Mouse (Mus musculus) right cerebral cortex, postnatal 4 days (tissue): ENCODE measurements around the gene Use1.

Source experiments
- DNase-seq: peaks from one replicate; pipeline ENCODE4 v3.0.0-alpha.2; 2022

Gene Use1

DNA sequence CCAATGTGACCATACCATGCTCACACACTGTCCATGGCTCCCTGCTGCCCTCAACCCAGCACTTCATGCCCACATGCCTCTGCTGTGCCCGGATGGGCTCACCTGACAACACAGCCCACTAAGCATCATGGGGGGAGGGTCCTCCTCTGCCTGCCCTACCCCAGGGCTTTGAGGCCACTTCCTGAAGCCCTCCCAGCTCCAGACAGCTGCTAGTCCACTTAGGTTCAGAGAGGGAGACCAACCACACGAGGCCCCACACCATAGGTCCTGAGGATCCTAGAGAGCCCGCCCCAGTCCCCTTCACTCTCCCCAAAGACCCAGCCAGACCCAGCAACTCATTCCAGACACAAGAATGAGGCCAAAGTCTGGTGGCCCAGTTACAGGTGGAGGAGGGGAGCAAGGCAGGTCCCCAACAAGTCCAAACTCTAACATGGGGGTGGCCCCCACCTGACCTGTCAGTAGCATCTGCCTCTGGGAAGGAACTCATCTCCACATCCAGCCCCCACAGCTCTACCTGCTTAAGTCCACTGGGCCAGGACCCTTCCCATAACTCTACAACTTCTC, 12.9 kb downstream of the Use1 start:
- DNase-seq, result no peak

DNA sequence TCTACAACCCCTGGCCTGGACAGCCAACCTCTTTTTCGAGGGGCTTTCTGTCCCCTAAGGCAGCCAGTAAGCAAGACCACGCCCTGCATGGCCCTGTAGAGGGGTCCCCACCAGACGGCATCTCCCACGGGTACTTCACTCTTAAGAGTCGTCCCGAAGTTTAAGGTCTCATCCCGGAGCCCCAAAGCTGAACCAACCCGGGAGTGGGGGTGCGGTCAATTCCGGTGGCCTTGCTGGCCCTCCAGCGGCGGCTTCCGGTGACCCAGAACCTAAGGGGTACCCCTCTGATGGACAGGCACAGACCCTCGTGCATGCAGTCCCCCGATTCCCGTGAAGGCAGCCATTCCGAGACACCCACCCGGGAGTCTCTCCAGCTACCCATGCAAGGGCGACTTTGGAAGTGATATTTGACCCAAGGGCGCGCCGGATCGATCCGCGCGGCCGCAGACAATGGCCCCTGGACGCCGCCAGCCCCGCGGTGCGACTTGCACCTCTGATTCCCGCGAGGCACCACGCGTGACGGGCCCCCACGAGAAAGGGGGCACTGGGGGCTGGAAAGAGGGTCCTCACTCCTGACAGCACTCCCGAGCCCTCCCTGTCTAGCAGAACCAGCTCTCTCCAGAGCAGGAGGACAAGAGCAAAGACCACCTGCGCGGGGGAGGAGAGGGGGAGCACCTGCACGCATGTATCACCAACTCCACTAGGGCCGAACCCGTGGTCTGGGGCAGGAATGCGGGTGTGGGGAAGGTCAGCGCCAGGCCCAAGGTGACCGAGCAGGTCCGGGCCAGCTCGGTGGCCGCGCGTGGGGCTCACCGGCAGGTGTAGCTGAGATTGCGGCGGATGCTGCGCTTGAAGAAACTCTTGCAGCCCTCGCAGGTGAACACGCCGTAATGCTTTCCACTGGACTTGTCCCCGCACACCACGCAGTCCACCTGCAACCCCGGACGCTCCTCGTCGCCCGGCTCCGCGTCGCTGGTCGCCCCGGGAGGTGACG, 13.8 kb downstream of the Use1 start:
- no peak for DNase-seq

DNA sequence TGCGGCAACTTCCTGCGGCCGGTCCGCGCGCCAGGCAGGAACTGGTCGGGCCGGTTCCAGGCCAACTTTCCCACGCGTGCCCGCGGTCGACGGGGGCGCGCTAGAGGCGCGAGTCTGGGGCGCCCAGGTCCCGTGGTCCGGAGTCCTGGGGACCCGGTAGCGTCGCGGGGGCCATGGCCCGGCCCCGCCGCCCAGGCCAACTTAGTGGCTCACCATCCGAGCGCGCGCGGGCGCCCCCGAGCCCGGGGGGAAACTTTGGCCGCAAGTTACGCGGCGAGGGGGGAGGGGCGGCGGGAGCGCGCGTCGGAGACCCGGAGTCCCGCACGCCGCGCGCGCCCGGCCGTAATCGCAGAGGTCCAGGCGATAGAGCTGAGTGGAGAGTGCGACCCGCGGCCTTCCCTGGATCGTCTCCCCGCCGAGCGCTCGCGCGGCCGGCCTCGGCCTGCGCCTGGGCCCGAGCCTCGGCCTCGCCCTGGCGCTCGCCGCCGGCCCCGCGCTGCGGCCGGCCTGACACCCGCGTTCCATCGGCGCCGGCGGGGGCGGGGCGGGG, 14.8 kb downstream of the Use1 start, which contains the start of gene Nr2f6:
Nr2f6 (minus strand) TSS at position 540 of the 550 bp plus-strand sequence.
- peak; percentile 73 for DNase-seq

DNA sequence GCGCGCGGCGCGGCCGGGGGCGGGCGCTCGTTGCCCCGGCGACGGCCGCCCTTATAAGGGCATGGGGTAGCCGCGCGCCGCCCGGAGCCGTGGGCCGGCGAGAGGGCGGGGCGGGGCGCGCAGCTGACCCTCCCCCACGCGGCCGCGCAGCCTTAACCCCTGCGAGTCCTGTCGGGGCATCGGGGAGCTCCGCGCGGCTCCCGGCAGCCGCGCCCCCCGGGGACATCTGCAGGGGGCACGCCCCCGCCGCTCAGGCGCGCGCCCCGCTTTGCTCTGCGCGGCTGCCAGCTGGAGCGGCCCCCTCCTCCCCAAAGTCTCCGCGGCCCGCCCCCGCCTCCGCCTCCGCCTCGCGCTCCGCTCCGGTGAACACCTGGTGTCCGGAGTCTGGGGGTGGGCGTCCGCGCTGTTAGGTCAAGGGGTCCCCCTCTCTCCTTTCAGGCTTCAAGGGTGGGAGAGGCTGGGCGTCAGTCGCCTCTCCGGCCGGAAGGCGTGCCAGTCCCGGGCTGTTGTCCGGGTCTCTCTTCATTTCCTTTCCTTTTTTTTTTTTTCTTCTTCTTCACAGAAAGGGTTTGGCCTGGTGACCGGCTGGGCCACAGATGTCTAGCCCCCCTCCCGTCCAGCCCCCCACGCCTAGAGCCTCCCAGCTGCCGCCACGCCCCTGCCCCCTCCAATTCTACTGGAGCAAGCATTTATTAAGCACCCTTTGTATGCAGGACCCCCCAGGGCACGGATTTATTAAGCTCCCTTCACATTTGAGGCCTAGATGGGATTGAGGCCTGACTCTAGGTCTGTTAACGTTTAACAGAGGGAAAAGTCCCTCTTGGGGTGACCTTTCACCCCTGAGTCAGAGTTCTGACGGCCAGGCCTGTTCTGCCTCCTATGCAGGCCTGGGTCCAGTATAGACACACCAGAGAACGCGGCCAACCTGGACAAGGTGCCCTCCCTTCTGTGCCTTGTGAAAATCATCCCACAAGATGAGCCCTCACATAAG, 15.6 kb downstream of the Use1 start:
- peak; percentile 73 for DNase-seq

DNA sequence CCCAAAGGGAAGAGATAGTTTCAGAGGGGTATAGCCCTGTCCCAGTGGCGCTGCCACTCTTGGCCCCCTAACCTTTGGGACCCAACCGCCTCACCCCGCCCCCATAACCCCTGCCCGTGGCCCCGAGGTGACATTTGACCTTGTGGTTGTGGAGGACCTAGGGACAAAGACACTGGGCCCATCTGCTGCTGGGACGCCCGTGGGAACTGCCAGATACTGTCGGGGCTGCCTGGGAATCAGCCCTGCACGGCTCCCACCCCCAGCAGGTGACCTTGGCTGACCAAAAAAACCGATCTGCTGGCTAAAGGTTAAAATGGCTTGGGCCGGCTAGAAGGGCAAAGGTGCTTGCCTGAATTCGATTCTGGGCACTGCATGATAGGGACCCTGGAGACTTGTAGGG, 16.7 kb downstream of the Use1 start:
- no peak for DNase-seq

DNA sequence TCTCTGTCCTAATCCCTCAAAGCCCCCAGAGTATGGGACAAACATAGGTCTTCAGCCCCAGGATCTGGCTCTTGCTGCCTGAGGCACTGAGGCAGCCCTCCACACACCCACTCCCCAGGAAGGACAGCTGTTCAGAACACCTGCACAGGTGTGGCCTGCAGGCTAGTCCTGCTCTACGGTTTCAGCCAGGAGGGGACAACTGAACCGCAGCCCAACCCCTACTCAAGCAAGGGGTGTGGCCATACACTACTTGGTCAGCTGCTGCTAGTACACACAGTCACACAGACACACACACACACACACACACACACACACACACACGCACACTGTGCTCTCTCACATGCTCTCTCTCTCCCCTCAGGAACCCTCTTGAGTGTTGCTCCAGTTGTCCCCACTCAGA, 17.2 kb downstream of the Use1 start:
- DNase-seq, result no peak

DNA sequence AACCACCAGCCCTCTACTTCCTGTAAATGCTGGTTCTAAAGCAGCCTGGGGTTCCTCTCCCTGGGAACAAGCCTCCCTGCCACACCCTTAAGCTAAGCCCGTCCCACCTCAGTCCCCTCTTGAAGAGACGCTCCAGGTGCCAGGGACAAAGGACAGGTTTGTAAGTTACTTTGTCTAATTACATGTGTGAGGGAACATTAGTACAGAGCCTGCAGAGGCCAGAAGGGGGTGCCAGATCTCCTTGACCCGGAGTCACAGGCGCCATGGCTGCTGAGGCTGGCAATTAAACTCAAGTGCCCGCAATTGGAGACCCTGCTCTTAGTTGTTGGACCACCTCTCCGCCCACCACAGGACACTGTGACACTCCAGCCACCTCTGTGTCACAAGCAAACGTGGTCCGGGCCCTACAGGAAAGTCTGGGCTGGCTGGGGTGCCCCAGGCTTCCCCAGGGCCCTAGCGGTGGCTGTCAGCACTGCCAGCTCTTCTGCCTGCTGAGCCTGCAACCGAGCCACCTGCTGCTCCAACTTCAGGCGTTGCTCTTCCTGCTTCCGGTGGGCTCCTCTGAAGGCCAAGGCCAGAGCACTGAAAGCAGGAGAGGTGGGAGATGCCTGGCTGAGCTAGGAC, 18.7 kb downstream of the Use1 start:
- no peak for DNase-seq

DNA sequence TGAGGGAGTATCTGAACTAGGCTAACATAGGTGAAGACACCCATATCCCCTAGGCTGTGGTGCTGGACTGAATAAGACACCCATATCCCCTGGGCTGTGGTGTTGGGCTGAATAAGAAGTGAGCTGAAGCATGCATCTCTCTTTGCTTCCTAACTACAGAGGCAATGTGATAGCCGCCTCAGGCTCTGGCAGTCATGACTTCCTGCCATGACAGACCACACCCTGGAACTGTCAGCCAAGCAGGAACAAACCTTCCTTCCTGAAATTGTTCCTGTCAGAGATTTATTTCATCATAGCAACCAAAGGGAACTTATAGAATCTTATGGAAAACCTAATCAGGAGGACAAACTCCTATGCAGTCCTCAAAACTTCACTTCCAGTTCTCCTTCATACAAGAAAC, 21.6 kb downstream of the Use1 start:
- DNase-seq, result no peak

DNA sequence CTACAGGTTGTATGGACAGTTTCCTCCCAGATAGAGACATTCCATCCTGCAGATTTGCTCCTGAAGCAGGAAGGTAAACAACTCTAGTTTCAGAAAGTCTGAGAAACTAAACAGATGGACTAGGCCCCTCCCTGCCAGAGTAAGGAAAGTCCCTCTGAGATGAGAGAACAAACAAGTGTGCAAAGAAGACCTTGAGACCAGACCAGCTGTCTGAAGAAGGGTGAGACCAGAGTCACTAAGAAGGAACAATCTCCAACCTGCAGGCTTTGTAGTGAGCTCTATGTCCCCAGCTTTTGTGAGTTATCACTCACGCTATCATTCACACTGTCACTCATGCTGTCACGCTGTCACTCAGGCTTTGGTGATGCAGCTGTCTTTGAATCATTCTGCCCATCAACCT, 25.0 kb downstream of the Use1 start:
- no peak for DNase-seq

DNA sequence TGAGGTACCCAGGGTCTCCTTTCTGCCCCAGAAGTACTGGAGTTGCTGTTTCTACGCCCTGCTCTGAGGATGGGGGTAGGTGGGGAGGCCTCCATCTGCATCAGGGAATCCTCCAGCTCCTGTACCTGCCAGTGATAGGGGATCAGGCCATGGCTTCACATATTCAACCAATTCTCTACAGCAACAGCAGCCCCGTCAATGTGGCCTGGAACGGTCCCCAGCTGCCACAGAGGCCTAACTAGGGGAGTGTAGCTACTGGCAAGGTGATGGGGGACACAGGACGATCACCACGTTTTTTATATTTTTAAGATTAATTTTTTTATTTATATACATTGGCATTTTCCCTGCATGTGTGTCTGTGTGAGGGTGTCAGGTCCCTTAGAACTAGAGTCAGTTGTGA, 25.7 kb downstream of the Use1 start:
- no peak for DNase-seq

DNA sequence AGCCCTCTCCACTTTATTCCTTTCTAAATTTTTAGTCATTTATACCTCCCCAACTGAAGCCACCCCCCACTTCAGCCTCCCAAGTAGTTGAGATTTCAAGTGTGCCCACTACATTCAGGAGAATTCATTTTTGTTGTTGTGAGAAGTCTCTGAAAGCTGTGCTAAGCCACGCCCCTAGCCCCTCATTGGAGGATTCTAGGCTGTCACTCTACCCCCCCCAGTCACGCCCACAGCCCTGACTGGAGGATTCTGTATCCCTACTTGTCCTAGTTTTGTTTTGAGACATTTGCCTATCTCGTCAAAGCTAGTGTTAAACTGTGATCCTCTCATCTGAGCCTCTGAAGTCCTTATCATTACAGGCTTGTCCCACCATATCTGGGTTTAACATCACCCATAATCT, 26.2 kb downstream of the Use1 start:
- no peak for DNase-seq

DNA sequence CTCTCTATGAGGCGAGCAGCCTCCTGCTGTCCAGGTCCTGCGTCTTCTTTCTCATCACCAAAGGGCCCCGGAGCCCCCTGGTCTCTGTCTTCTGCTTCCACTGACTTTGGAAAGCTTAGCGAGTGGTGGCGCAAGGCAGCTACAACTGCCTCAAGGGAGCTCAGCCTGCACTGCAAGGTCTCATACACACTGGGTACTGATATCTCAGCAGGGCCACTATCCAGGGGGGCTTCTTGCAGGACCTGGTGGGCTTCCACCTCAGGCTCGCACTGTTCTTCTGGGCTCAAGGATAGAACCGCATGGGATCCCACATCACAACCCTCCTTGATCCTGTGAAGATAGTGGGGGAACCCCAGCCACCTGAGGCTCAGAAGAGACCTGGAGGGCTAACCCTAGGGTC, 27.8 kb downstream of the Use1 start:
- no peak for DNase-seq

DNA sequence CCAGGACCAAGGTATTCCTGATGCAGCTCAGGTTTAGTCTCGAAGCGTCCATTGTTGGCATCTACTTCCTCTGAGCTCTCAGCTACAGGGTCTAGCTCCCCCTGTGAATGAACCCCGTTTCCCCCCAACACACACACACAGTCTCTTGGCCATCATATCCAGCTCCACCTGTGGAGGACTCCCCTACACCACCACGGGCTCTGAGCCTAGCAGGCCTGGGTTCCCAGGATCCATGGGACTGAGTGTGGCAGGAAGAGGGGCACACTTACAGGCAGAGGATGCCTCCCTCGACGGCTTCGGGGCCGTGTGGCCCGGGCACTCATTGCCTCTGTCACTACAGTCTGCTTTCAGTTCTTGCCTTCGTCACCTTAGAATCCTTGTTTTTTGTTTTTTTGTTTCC, 28.4 kb downstream of the Use1 start:
- no peak for DNase-seq

DNA sequence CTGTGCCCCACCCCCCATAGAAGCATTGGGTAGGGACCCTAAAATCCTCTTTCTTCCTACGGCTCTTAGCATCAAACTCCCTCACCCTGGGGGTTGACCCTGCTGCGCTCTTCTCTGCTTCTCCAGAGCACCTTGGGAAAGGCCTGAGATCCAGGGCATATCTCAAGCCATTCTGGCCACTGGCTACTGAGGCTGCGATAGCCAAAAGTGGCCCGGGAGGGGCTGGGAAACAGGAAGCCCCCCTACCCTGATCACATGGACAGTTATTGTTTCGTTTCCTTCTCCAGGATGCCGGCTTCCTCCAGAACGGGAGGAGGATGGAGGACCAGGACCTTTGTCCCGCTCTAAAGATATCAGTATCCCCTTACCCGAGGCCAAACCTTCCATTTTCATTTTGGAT, 29.0 kb downstream of the Use1 start, which contains the start of gene Ushbp1:
Ushbp1 (minus strand) TSS at position 174 of the 400 bp plus-strand sequence.
- DNase-seq, result no peak

DNA sequence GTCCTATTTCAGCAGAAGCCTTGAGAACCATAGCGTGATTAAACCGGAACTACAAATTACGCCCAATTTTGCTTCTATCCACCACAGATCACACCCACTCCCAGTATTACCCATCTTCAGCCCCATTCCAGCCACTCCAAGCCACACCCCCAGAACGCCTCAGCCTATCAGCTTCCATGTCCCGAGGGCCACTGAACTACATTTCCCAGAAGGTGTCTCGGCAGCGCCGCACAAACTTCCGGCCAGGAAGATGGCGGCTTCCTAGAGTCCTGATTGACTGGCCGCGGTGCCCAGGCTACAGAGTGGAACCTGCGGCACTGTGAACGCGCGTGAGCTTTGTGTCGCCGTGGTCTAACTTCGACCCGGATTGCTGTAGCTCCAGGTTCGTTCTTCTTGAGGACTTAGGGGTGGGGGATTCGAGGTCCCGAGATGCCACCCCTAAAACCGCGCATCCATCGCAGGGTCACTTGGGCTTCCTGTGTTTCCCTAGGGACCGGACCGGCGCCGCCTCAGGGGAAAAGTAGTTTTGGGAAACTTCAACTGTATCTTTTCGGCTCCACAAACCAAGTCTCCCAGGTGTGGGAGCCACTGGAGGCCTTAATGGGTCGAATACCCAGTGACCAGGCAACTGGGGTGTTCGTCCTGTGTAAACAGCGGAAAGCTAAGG, 30.1 kb downstream of the Use1 start, which contains the start of gene Babam1:
Babam1 (plus strand) TSS at position 223 of the 667 bp plus-strand sequence.
- DNase-seq, result peak; percentile 82

DNA sequence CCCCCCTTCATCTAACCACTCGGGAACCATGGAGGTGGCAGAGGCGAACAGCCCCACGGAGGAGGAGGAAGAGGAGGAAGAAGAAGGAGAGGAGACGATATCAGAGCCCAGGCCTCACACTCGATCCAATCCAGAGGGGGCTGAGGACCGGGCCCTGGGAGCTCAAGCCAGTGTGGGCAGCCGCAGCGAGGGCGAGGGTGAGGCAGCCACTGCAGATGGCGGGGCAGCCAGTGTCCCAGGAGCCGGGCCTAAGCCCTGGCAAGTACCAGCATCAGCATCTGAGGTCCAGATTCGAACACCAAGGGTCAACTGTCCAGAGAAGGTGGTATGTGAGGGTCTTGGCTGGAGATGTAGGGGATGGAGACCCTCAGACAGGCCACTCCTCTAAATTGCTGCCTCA, 31.1 kb downstream of the Use1 start:
- DNase-seq, result no peak

DNA sequence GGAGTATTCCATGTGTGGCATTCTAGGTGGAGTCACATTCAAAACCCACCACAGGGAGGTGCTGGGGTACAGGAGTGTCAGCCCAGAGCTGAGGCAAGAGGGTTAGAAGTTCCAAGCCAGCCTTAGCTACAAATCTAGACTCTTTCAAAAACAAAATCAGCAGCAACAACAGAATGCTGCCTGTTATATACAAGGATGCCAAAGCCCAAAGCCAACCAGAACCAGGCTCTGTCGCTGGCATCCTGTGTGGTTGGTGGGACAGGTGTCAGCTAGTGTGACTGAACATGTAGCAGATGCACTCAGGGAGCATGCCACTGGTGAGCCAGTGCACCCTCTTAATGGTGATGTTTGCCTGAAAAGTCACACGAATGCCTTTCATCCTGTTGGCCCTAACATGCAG, 34.2 kb downstream of the Use1 start:
- DNase-seq, result no peak

DNA sequence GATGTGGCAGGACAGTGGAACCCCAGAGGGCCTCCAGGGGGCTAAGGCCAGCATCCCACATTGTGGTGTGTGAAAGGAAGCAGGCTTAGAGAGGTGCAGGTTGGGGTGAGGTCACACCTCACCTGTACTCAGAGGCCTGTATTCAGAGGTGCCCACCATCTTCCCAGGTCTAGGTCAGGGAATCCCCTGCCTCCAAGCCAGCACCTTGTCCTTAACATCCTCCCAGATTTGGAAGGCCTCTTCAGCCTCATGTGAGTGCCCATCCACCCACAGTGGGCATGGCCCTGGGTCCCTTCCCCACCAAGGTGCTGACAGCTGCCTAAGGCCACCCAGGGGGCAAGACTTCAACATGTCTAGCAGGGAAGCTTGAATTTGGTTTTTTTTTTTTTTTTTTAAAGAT, 34.8 kb downstream of the Use1 start:
- no peak for DNase-seq

DNA sequence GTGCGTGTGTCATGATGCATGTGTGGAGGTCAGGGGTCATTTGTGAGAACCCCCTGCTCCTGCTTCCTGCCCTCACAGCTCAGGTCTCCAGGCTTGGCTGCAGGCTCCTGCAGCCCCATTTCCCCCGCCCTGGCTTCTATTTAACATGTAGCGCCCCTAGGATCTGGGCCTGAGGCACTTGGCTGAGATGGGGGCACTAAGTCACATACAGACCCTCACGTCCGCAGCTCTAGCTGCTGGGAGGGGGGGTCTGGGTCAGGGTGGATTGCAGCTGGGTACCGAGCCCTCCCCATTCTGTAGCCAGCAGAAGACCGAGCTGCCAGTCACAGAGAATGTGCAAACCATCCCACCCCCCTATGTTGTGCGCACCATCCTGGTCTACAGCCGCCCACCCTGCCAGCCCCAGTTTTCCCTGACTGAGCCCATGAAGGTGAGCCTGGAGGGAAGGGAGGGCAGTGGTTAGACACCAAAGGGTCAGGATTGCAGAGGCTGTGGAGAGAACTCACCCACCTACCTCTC, 35.9 kb downstream of the Use1 start:
- DNase-seq, result no peak

DNA sequence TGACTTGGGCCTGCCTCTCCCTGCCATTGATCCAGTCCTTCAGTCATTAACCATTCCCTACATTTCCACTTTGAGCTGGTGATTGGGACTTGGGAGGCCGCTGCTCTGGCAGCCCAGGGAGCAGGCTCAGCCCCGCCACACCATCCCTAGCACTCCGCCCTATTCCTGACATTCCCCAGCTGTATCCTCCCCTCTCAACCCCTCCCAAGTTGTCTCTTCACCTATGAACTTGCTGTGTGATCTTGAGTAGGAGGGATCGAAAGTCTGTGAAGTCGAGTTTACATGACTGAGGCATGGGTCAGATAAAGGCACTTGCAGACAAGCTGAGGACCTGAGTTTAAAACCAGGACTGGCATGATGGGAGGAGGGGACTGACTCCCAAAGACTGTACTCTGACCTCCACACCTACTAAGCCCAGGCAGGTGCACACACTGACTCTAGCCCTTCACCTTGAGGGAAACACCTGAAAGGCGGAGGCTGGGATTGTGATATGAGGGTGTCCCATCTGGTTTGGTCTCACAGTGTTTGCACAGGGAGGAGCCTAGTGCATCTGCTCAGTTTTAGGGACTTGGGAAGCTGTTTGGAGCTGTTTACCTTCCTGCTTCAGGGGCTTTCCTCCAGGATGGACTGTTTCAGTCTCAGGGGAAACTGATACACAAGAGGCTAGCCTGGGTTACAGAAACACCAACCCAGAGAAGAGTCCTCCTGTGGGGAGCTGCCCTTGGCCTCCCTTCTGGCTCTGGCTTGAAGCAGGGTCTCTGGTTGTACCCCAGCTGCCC, 36.6 kb downstream of the Use1 start:
- no peak for DNase-seq

DNA sequence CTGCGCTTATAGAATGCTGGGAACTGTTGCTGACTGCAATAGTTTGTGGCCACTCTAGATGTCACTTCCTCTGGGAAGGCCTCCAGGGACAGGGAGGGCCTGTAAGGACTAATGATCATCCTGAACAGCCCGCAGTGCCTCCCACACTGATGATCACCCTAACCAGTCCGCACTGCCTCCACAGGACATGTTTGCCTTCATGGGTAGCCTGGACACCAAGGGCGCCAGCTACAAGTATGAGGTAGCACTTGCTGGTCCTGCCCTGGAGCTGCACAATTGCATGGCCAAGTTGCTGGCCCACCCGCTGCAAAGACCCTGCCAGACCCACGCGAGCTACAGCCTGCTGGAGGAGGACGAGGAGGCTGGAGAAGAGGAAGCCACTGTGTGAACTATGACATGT, 37.4 kb downstream of the Use1 start:
- DNase-seq, result no peak
